Mouse (Mus musculus): ENCODE data around the gene Dpf1. TPM values are rescaled to one million over a fixed set of nuclear protein-coding genes. Genes with fewer than 3 reads are reported as not detected.
A peak's percentile ranks its signal among the peaks of the same experiment; 100 is the strongest.

The Dpf1 gene
- polyA plus RNA-seq, 1 experiment from 2014 or later: 3.7 TPM

- Histone ChIP-seq H3K4me1 (peaks cover 50% of the 10 kb centered on the region), H3K4me2 (peak within 1 kb of the TSS; percentile 90), H3K4me3 (peak within 1 kb of the TSS; percentile 65), H3K9me3 (no peaks in the 10 kb centered on the region), H3K9ac (peak within 1 kb of the TSS; percentile 79), H3K27me3 (replicated peaks) (peaks cover 69% of the 10 kb centered on the region), H3K36me3 (no peaks in the 10 kb centered on the region), H3K27ac (replicated peaks) (peak within 1 kb of the TSS; percentile 52)
- ATAC-seq (ENCODE audit: extremely low read depth, insufficient number of reproducible peaks, low FRiP score, low TSS enrichment): no peak; the same call in 1 of the 2 replicates
- under 1% methylated on average over 59 of the region's 59 CpGs for WGBS
Observed at GRCm38 (mm10) chr7:29288942-29289638, 14.7 kb upstream of the Dpf1 start, which contains the start of gene Ppp1r14a. Gene Ppp1r14a, plus strand, starts transcription at chr7:29289308.

- Histone ChIP-seq H3K9me3 (no peaks in the 10 kb centered on the region), H3K4me1 (peaks cover 50% of the 10 kb centered on the region), H3K36me3 (no peaks in the 10 kb centered on the region), H3K4me2 (peak overlapping the region; percentile 90), H3K27me3 (replicated peaks) (peaks cover 67% of the 10 kb centered on the region), H3K9ac (peak overlapping the region; percentile 79), H3K27ac (replicated peaks) (peak overlapping the region; percentile 52; the same call in 1 of the 2 replicates), H3K4me3 (peak overlapping the region; percentile 65)
- ATAC-seq (ENCODE audit: extremely low read depth, insufficient number of reproducible peaks, low FRiP score, low TSS enrichment): no peak
- 70% methylated on average over 6 of the region's 6 CpGs for WGBS
Observed at GRCm38 (mm10) chr7:29289856-29290255, 13.9 kb upstream of the Dpf1 start.

DNA sequence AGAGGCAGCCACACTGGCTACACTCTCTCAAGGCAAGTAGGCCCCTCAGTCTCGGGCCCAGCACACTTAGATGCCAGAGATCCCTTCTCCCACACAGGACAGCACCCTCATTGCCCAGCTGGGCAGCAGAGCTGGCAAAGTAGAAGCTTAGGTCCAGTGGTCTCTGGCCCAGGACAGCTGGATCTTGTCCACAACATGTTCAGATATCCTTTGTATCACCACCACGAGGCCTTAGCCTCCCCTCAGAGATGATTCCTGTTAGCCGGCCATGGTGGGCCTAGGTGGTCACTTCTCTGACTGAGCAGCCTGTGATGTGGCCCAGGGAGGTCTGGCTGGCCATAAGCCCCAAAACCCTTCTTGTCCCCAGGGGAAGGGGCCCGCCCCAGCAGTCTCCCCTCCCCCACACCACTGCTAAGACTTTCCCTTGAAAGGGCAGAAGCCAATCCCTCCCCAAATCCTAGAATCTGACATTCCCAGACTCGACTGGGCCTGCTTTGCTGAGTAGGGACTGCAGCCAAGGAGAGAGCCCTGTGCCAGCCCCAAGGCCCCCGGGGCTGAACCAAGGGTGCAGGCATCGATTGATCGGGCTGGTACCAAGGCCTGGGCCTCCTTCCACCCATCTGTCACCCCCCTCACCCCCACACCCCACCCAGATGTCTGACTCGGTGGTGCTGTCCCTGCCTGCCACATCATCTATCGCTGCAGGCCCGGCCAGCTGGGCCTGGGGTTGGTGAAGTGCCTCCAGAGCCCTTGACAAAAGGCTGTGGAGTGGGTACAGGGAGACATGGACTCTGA, 12.9 kb upstream of the Dpf1 start:
- no peaks in the 10 kb centered on the region for H3K36me3 ChIP-seq
- peak overlapping the region; percentile 90 for H3K4me2 ChIP-seq
- peaks cover 50% of the 10 kb centered on the region for H3K4me1 ChIP-seq
- no peak overlapping the region for H3K4me3 ChIP-seq
- 58% methylated on average over 11 of the region's 11 CpGs for WGBS
- ATAC-seq (ENCODE audit: extremely low read depth, insufficient number of reproducible peaks, low FRiP score, low TSS enrichment): no peak
- H3K27me3 ChIP-seq (replicated peaks): peaks cover 61% of the 10 kb centered on the region
- peak overlapping the region; percentile 52 for H3K27ac ChIP-seq (replicated peaks)
- no peaks in the 10 kb centered on the region for H3K9me3 ChIP-seq
- peak overlapping the region; percentile 69 for H3K9ac ChIP-seq

- H3K4me2 ChIP-seq: peak overlapping the region; percentile 90
- no peaks in the 10 kb centered on the region for H3K36me3 ChIP-seq
- H3K27ac ChIP-seq (replicated peaks): peak overlapping the region; percentile 80
- peaks cover 62% of the 10 kb centered on the region for H3K27me3 ChIP-seq (replicated peaks)
- peak overlapping the region; percentile 69; the same call in 1 of the 2 replicates for H3K9ac ChIP-seq
- WGBS: 28% methylated on average over 6 of the region's 7 CpGs
- no peak overlapping the region for H3K4me3 ChIP-seq
- H3K9me3 ChIP-seq: no peaks in the 10 kb centered on the region
- no peak for ATAC-seq (ENCODE audit: extremely low read depth, insufficient number of reproducible peaks, low FRiP score, low TSS enrichment)
- peaks cover 50% of the 10 kb centered on the region for H3K4me1 ChIP-seq
Observed at GRCm38 (mm10) chr7:29291616-29292457, 11.9 kb upstream of the Dpf1 start.

DNA sequence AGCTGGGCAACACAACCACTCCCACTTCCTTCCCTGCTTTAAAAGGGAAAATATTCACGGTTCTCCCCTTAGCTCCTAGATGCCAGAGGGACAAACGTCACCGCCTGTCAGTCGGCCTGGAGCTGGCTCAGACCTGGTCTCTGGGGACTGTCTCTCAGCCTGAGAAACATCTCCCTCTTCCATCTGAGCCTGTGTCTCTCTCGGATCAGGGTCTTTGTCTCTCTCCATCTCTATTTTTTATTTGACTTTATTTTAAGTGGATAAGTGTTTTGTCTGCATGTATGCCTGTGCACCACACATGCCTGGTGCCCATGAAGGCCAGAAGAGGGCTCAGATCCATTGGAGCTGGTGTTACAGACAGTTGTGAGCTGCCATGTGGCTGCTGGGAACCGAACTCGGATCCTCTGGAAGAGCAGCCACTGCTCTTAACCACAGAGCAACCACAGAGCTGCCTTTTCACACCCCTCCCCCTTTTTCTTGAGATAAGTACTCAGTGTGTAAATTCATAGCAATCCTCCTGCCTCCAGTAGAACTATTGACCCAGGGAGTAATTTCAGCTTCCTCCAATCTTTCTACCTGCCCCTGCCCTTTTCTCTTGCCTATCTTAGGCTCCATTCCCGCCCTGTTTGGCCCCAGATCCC, 11.2 kb upstream of the Dpf1 start:
- Histone ChIP-seq H3K27ac (replicated peaks) (peak overlapping the region; percentile 80), H3K27me3 (replicated peaks) (peaks cover 56% of the 10 kb centered on the region), H3K4me2 (peak overlapping the region; percentile 28), H3K36me3 (no peaks in the 10 kb centered on the region), H3K9ac (0 out of 2 replicates have a peak overlapping the region, but pooled peaks have one; percentile 50), H3K4me1 (peaks cover 50% of the 10 kb centered on the region), H3K9me3 (no peaks in the 10 kb centered on the region), H3K4me3 (no peak overlapping the region)
- ATAC-seq (ENCODE audit: extremely low read depth, insufficient number of reproducible peaks, low FRiP score, low TSS enrichment): no peak
- 26% methylated on average over 8 of the region's 8 CpGs for WGBS

- Histone ChIP-seq H3K4me3 (no peak overlapping the region), H3K4me1 (peaks cover 50% of the 10 kb centered on the region), H3K27me3 (replicated peaks) (peaks cover 51% of the 10 kb centered on the region), H3K9ac (peak overlapping the region; percentile 29; the same call in 1 of the 2 replicates), H3K36me3 (no peaks in the 10 kb centered on the region), H3K4me2 (no peak overlapping the region), H3K27ac (replicated peaks) (peak overlapping the region; percentile 80), H3K9me3 (no peaks in the 10 kb centered on the region)
- WGBS: 44% methylated on average over 19 of the region's 19 CpGs
- ATAC-seq (ENCODE audit: extremely low read depth, insufficient number of reproducible peaks, low FRiP score, low TSS enrichment): no peak
Observed at GRCm38 (mm10) chr7:29293131-29294065, 10.4 kb upstream of the Dpf1 start.

- H3K27me3 ChIP-seq (replicated peaks): peaks cover 53% of the 10 kb centered on the region
- H3K4me2 ChIP-seq: no peak overlapping the region
- no peak overlapping the region for H3K9ac ChIP-seq
- H3K4me1 ChIP-seq: peaks cover 42% of the 10 kb centered on the region
- no peak overlapping the region for H3K27ac ChIP-seq (replicated peaks)
- no peak overlapping the region for H3K4me3 ChIP-seq
- 64% methylated on average over 13 of the region's 13 CpGs for WGBS
- H3K9me3 ChIP-seq: no peaks in the 10 kb centered on the region
- no peaks in the 10 kb centered on the region for H3K36me3 ChIP-seq
- no peak for ATAC-seq (ENCODE audit: extremely low read depth, insufficient number of reproducible peaks, low FRiP score, low TSS enrichment)
Observed at GRCm38 (mm10) chr7:29294111-29294761, 9.5 kb upstream of the Dpf1 start.

DNA sequence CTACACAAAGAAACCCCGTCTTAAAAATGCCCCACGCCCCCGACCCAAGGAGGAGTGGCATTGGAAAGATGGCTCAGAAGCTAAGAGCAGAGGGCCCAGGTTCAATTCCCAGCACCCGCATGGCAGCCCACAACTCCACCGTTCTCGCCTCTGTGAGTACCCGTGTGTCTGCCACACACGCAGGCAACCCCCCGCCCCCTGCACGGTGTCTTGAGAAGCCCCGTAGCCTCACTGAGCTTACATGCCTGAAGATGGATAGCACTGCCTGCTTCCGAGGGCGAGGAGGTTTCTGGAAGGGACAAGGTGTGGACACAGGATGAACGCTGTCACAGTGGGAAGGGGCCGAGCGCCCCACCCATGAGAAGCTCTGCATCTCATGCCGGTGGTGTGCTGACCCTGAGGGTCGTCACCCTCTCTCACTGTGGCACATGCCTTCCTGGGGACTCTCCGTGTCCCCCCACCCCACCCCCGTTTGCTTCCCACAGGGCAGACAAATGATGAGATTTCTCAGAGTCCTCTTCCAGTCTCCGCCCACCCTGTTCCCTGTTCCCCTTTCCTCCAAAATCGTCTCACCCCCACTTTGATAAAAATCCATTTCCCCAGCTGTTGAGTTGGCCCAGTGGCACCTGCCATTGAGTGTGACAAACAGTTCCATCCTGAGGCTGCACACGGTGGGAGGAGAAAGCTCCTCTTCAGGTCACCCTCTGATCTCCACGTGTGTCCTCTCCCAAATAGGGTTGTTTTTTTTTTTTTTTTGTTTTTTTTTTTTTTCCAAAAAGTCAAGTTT, 7.7 kb upstream of the Dpf1 start:
- Histone ChIP-seq H3K9me3 (no peaks in the 10 kb centered on the region), H3K27me3 (replicated peaks) (peaks cover 41% of the 10 kb centered on the region), H3K36me3 (no peaks in the 10 kb centered on the region), H3K27ac (replicated peaks) (no peak overlapping the region), H3K4me3 (no peak overlapping the region), H3K9ac (no peak overlapping the region), H3K4me1 (peaks cover 25% of the 10 kb centered on the region), H3K4me2 (no peak overlapping the region)
- ATAC-seq (ENCODE audit: extremely low read depth, insufficient number of reproducible peaks, low FRiP score, low TSS enrichment): no peak
- 67% methylated on average over 24 of the region's 24 CpGs for WGBS

DNA sequence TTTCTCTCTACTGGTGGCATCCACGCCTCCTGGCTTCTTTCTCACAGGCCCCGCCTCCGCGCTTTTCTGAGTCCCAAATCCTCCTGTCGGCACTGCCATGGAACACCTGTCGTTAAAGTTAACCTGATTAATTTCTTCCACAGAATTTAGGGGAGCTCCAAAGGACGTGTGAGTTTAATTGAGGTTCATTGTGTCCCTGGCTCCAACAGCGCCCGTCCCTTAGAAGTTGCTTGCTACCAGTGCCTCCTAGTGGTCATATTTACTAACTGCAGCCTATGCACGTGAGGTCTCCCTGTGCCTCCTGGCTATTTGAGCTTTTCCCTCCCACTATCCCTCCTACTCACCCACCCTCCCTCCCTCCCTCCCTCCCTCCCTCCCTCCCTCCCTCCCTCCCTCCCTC, 6.8 kb upstream of the Dpf1 start:
- peak overlapping the region; percentile 40; the same call in 1 of the 2 replicates for H3K4me2 ChIP-seq
- ATAC-seq (ENCODE audit: extremely low read depth, insufficient number of reproducible peaks, low FRiP score, low TSS enrichment): no peak
- peaks cover 41% of the 10 kb centered on the region for H3K27me3 ChIP-seq (replicated peaks)
- no peaks in the 10 kb centered on the region for H3K36me3 ChIP-seq
- no peak overlapping the region for H3K4me3 ChIP-seq
- no peak overlapping the region for H3K9ac ChIP-seq
- no peaks in the 10 kb centered on the region for H3K9me3 ChIP-seq
- H3K27ac ChIP-seq (replicated peaks): no peak overlapping the region
- H3K4me1 ChIP-seq: peaks cover 15% of the 10 kb centered on the region
- WGBS: 10% methylated on average over 10 of the region's 10 CpGs

Measured in heart, embryonic 13.5 days (tissue).